Mouse (Mus musculus): ENCODE data around the gene Gm13769.

- TF ChIP-seq CTCF (IDR thresholded peaks at IDR 0.05; ENCODE audit: low read depth, low read length) = no peak
- no peak for TF ChIP-seq POLR2A (IDR thresholded peaks at IDR 0.05; ENCODE audit: borderline replicate concordance, low read depth, low read length)
Measured at GRCm38 (mm10) chr2:90292741-90293140, 29.3 kb upstream of the Gm13769 start, which contains the start of gene Olfr1272.
